Mouse (Mus musculus) ES-Bruce4 (cell line): ENCODE measurements at regions not wholly inside any gene's neighbourhood (a gene's known extent, or its start where the extent isn't known, plus 50 kb on each side); places are given as distances from the start of the nearest gene placed in this dataset.

Experiments
- CTCF ChIP-seq: IDR thresholded peaks from one replicate; pipeline ENCODE4 v1.8.1; 2011; ENCODE audit warnings: low read depth, low read length
- EP300 ChIP-seq: IDR thresholded peaks from 2 replicates; pipeline ENCODE4 v1.6.1; 2011; ENCODE audit warnings: low read depth, low read length; ENCODE audit not compliant: insufficient read depth
- POLR2A ChIP-seq: IDR thresholded peaks from one replicate; pipeline ENCODE4 v1.8.1; 2011; ENCODE audit warnings: low read length; ENCODE audit not compliant: insufficient read depth

GRCm38 (mm10) chr2:108681574-108681973 lies 599.0 kb upstream of the Kif18a start:
- TF ChIP-seq CTCF: no peak
- no peak for TF ChIP-seq EP300
- no peak for TF ChIP-seq POLR2A
